Mouse (Mus musculus) lung, postnatal 0 days (tissue): Measurements from ENCODE around the gene Pde4d.

ENCODE experiments used
- CTCF ChIP-seq: IDR thresholded peaks from 2 replicates; pipeline ENCODE4 v1.5.1; 2016; ENCODE audit warnings: antibody characterized with exemption, mild to moderate bottlenecking
- EP300 ChIP-seq: IDR thresholded peaks from 2 replicates; pipeline ENCODE4 v1.6.1; 2016; ENCODE audit warnings: antibody characterized with exemption, mild to moderate bottlenecking, control low read depth

DNA sequence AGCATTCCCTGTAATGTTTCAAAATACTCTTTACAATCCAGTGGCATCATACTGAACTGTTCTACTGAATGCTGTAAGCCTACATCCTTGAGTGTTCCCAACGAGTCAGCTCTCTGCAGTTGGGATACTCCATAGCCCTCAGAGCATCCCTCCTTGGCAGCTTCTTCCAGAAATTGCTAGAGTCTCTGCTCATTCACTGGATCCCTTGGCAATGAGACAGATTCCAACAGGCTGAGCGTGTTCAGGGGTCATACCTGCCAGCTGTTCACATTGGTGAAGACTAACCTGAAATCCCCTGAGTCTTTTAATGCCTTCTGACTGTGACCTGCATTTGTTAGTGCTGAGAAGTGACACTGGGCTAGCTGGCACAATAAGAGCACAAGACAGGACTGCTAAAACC lies 1173.5 kb downstream of the Pde4d start:
- no peak for TF ChIP-seq CTCF
- no peak for TF ChIP-seq EP300
